Mouse (Mus musculus) kidney, adult 9 months (tissue): ENCODE data around the gene Mat1a.

Source experiments
- DNase-seq: peaks from one replicate; pipeline ENCODE4 v3.0.0; 2022

The Mat1a gene

DNA sequence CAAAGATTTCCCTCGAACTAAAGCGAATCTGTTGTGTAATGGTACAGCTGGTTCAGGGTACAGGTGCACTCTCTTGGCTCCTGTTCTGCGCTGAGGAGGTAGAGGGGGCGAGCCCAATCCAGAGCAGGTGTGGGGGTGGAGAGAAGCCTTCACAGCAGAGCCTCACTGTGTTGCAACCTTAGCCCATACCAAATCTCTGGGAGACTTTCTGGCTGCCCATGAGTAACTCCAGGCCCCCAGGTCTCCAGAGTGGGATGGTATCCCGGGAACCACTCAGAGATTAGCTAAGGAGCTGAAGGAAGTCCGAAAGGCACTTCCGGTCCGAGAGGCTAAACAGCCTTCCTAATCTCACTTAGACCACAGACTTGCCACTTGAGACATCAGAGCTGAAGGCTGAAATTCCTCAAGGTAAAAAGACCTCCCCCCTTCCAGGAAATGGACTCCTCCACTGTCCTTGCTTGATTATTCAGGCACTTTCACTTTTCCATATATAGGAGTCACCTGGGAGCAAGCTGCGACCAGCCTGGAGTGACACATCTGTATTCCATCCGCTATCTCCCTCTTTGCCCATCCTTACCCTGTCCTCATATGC is at the start of gene Mat1a:
Mat1a (plus strand) TSS at position 183 of the 592 bp plus-strand sequence.
- no peak for DNase-seq

DNA sequence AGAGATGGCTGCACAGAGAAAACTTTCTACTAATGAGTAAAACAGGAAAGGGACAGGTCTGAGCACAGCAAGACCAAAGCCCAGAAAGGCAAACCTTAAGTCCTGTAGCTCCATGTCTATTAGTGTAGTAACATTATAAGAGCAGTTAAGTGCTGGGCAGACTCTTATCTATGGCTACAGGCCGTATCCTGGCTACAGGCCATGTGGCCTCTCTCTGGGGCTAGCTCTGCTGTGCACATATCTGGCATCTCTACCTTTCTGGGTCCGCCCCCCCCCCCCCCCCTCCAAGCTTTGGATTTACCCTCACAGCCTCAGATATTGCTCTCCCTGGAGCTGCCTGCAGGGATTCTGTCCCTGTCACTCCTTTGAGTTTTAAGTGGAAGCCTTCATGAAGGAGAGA is 39.7 kb upstream of the Mat1a start:
- no peak for DNase-seq

DNA sequence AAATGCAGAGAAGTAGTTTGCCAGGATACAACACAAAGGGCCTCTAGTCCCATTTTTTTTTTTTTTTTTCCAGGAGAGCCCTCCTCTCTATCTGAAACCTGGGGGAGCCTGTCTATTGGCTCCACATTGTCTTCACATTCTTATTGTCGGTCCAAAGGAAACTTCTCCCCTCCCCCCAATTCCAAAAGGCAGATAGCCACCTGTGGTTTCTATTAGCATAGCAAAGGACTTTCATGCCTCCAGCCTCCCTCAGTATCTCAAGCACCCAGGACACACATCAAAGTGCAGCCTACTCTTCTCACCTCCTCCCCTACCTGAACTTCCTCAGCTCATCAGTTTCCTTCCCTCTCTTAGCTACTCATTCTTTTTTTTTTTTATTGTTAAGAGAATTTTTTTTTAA is 38.4 kb upstream of the Mat1a start:
- no peak for DNase-seq

DNA sequence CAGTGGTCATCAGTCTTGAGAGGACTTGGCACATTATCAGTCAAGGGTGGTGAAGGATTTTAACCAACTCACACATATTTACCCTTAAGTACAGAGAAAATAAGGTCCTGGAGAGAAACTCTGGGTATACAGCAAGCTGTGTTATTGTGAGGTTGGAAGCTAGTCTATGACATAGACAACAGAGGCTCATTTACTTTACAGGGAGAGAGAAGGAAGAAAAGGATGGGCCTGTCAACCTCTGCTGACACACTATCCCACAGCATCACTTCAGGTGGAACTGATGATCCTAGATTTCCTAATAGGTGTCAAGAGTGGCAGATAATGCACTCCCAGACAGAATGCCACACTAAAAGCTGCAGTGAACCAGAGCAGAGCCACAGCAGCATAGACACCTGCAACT is 35.7 kb upstream of the Mat1a start, which contains the start of gene Dydc2:
Dydc2 (minus strand) TSS at position 101 of the 400 bp plus-strand sequence.
- DNase-seq, result no peak

DNA sequence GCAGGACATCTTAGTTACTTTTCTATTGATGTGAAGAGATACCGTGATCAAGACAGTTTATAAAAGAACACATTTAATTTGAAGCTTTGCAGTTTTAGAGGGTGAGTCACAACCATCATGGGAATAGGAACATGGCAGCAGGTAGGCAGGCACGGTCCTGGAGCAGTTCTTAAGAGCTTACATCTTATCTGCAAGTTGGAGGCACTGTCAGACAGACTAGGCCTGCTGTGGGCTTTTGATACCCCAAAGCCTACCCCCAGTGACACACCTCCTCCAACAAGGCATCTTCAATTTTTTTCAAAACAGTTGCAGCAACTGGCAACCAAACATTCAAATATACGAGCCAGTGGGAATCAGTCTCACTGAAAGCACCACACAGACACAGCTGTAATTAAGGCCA is 34.5 kb upstream of the Mat1a start:
- DNase-seq, result no peak

DNA sequence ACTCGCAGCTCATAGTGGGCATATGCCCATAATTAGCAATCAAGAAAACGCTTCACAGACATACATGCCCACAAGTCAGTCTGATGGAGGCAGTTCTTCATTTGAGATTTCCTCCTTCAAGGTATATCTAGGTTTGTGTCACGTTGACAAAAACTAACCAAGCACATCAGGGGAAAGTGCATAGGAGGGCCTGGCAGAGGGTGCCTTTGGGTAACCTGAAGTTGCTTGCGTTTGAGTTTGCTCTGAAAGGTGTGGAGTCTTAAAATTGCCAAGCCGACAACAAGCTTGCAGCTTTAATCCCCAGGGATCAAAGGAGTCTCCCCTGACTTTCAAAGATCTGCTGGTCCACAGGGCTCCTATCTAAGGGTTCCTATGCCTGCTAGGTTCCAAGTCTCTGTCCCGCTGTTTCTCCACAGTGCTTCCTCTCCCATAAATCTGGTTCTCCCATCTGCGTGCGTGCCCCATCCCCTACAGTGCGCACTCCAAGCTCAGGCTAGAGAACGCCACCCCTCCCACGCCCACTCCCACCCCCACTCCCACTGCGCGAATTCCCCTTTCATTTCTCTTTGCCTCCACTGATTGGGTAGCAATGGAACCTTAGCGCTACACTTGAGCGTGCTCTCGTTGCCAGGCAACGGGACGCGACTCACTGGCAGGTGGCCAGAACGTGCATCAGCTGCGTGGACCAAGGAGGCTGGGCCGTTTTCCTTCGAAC is 32.4 kb upstream of the Mat1a start, which contains the start of gene Dydc1:
Dydc1 (plus strand) TSS at position 683 of the 715 bp plus-strand sequence.
- peak; percentile 35 for DNase-seq

DNA sequence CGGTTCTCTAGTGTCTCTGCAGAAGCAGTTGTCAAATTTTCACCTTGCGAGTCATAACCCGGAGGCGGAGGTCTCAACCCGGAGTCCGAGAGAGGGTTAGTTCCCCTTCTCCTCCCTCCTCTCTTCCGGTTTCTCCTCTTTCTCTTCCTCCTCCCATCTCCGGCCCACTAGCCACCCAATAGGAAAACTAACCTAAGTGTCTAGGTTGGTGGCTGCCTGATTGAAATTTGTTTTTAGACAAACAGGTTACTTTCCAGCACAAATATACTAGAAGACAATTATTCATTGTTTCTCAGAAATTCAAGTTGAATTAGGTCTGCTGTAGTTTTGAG is 31.9 kb upstream of the Mat1a start:
- no peak for DNase-seq

DNA sequence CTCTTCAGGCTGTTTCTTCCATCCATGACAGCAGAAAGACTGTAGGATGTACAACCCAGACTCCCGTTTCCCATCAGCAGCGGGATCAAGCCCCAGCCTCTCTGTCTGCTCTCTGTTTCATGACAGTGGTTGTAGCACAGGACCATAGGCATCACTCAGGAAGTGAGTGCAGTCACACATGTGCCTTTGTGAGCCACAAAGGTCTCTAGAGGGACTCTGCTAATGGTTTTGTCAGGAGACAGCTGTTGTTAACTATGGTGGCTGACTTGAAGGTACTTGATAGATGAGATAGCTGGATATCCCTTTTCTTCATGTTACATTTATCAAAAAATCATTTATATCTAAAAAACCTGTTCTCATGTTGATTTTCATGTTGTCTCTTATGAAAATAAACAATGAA is 22.4 kb upstream of the Mat1a start:
- DNase-seq, result no peak

DNA sequence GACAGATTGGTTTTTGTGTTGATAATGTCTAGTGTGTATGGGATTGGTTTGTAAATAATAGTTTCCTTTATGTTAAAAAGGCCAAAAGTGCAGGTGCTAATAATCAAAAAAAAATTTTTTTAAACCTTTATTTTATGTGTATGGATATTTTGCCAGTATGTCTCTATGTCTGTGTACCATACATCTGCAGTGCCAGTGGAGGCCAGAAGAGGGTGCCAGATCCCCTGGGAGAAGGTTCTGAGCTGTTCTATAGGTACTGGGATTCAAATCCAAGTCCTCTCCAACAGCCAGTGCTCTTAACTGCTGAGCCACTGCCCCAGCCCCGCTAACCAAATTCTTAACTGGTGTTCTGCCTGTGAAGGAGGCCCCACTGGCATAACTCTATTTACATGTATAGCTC is 17.3 kb upstream of the Mat1a start:
- DNase-seq, result peak; percentile 17

DNA sequence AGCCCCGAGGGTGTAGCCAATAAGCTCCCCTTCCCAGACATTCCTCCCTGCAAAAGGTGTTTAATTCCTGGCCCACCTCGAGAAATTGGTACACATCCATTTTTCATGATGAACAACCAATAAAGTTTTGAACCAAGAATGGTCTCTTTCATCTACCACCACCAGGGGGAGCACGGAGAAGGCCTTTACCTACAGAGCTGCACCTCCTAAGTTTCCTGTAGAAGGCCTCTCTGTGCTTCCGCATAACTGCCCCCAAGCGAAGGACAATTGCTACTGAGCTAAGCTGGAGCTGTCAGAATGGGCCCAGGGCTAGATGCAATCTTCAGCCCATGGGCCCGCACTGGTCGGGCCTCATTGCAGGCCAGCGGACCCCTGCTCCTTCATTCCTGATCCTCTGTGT is 14.1 kb upstream of the Mat1a start:
- DNase-seq, result peak; percentile 19

DNA sequence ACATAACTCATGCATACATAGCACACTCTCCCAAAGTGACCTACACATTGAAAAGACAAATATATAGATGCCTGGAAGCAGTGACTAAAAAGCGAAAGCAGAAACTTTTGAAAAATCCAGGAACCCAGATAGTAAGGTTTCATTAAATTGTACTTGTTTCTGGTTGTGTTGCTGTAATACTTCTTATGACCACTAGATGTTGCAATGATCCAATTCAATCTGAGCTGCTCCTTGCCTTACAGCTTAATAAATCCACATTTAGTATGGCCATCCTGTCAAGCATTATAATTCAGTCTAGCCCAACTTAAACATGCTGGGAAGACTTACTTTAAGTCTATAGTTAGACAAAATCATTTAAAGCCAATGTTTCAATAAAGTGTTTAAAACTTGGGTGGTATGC is 10.7 kb upstream of the Mat1a start:
- DNase-seq, result peak; percentile 8

DNA sequence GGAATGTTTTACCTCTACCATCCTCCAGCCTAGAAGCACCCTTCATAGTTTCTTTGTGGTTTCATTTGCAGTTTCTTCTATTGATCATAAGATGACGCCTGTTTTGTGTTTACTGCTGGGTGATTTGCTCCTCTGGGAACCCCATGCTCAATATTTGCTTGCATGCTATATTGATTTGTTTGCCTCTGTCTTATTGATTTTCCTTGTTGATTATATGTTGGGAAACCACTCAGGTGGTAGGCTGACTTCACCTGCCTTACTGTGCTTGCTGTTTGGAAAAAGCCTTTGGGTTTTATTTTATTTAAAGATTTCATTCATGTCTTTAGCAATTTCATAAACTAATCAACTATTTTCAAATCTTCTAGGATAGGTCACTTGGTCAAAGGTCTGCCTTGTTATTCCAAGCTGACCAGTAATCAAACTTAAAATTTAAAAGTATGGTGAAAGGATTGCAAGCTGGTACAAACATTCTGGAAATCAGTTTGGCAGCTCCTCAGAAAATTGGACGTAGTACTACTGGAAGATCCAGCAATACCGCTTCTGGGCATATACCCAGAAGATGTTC is 8.5 kb upstream of the Mat1a start:
- DNase-seq, result no peak

DNA sequence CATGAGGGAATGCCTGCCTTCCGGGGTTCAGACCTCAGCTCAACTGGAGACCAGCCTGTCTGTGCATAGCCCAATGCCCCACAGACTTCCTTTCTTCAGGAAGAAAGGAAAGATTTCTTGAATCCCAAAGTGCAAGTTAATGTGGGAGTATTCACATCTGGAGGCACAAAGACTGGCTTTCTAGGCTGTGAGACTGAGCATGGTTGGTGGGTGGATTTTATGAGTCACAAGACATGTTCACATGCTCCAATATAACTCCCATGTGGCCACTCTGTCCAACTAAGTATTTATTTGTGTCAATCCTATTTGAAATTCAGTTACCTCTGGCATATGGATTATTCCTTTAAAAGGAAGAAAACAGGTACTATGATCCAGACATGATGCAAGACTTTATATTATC is 6.1 kb upstream of the Mat1a start:
- no peak for DNase-seq

DNA sequence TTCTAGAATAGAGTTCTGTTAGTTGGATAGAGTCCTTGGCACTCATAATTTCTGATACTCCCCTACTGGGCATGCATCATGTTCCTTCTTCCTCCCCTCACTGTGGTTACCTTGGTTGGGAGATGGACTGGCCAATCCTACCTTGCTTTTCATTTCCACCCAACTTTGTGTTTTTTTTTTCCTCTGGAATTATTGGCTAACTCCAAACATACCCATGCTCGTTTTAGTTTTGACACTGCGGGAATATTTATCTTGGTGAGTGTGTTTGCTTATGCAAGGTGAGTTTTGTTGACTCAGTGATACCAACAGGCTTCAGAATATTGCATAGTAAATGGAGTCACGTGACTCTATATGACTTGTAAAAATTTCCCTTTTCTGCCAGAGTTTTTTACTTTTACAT is 4.1 kb upstream of the Mat1a start:
- no peak for DNase-seq

DNA sequence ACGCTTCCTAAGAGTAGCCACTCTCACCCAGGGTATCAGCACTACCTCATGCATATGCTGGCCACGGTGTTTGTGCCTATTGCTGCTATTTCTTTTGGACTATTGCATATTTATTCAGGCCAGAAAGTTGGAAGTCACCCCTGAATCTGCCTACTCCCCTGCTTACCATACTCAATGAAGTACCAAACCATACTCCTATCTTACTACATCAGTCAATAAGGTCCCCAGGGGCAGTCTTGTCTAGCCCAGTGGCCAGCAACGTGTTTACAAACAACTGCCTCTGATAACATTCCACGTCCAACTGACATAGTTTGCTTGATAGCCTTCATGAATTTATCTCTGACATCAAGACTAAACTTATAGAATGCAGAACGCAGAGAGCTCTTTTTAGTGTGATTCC is 3.6 kb upstream of the Mat1a start:
- no peak for DNase-seq

DNA sequence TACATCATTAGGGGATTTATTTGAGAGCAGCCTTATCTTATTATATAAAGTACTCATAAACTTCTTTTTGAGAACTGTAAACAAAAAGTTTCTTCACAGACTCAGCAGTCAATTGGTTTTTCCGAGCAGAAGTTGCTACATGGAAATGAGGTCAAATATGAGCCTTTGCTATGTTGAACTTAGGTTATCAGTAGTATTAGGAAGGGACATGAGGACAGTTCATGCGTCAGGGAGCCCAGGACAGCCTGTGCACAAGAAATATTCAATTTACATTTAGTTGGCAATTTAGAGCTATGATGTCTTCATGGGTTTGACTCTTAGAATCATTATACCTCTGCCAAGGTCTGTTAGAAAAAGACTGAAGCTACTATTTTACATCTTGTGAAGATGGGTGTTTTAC is 2.6 kb upstream of the Mat1a start:
- no peak for DNase-seq

DNA sequence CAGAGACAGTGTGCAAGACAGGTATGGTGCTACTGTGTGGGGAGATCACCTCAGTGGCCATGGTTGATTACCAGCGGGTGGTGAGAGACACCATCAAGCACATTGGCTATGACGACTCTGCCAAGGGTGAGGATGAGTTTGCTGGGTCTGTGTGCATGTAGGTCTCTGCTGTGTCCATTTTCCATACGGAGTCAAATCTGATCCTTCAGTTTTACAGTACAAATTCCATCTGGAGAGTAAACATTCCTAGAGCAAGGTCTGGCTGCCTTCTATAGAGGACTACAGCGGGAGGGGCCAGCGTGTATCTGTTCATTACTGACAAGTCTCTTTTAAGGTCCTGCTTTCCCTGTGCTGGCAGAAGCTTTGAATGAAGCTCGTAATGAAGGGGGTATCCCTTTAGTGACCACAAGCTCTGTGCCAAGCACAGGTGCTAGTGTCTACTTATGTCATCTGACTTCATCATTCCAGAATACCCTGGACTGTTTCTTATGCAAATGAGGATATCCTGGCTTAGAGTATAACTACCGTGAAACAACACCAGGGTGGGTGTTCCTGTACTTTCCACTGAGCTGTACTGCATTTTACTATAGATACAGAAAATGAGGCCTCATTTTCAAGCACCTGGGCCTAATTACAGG is 6.3 kb downstream of the Mat1a start:
- no peak for DNase-seq

DNA sequence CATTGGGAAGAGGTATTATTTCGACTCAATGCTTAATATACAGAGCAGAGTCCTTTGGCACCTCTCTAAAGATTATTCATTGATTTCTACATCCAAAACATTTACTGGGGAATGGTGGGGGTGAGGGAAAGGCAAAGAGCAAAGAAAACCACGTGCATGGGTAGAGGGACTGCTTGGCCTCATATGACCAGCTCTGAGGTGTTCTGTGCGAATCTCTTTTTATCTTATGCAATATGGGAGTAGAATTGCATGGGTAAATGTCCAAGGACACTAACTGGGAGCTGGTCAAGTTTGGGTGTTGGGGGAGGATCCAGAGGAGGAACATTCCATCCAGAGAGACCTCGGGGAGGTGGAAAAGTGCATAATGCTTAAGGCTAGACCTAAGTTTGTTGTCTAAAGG is 8.1 kb downstream of the Mat1a start:
- no peak for DNase-seq

DNA sequence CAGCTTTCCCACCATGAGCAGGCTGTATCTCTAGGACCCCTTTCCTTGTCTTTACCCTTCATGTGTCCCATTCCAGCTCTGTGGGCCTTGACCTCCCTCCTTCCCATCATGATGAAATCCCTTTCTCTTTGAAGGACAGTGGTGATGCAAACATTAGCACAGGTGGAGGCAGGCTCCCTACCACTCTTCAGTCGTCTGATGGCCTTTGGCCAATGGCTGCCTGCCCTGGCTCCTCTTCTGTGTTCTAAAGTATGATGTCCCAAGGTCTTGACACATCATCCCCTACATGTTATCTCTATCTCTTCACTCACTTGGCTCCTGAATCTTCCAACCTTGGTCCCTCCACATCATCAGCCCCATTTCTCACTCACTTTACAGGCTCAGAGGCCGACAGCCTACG is 11.4 kb downstream of the Mat1a start:
- DNase-seq, result no peak

DNA sequence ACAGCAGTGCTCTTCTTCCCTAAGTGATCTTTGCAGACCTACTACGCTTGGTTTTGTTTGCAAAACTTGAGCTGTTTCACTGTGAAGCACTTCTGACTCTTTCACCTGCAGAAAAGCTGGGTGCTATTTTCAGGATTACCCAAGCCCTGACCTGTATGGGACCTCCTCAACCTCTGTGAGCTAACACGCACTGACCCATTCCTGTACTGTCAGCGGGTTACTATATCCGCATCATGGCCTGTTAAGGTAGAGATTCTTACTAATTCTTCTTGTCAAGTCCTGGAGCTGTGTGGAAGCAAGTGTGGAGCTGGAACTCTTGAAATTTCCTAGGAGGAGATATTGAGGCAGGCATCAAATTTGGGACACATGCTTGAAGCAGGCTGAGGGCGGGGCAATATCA is 19.8 kb downstream of the Mat1a start:
- no peak for DNase-seq

DNA sequence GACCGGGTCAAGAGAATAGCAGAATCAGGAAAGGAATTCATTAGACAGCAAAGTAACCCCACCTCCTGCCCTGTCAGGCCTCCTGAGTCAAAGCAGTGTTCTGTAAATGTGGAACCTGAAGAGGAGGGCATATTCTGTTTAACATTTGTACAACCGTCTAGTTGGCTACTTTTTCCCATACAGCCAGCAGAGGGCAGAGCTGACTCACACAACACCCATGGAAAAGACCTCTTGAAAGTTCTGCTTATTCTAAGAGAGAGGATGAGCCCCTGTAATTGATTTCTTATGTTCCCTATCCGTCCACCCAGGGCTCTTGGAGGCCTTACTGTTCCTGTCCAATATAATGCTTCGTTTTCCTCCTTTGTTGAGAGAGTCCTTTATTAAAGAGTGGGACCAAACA is 23.2 kb downstream of the Mat1a start:
- peak; percentile 50 for DNase-seq

DNA sequence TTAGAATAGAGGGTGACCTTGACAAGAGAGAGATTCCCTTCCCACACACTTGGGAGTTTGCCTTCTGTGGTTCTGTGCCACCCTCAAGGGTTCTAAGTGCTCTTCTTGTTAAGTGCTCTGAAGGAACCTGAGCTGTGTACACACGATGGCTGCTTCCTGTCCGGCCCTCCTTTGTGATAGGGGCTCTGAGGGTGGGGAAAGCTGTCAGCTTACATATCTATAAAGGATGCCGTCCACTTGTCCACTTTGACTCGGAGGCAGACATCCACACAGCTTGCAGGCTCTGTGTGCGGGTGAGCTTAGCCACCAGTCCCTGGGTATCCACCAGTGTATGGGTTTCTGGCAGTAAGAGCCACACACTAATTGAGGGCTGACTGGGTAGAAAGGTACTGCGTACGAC is 26.7 kb downstream of the Mat1a start, which contains the start of gene Sftpa1:
Sftpa1 (plus strand) TSS at position 243 of the 400 bp plus-strand sequence.
- DNase-seq, result no peak

DNA sequence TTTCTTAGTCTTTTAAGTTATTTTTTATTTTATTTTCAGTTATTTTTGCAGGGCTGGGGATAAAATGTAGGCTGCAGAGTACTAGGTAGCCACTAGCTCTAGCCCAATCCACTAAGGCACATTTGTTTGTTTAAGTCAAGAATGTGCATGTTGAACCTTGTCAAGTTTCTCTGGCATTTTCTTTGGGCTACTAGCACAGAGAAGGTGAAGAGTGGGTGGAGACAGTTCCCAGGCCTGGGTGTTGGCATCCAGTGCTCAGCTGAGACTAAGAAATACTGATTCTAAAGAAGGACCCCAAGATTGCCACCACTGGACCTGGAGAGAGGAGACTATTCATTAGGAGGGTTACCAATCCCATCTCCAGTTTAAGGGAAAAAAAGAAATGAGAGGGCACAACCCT is 32.2 kb downstream of the Mat1a start:
- no peak for DNase-seq

DNA sequence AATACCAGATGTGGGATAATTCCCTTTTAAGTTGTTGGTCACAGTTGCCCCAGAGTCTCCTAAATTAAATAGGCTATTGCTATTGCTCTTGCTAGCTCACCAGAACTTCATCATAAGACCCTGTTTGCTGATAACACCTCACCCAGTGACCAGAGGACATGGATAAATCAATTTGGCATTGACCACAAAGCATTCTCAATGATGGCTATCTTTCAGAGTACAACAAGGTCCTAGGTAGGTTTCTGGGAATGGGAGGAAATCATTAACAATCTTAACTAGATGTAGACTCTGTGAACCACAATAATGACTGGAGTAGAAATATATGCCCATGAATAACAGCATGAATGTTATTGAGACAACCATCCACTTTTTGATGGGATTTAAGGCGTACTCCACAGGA is 35.9 kb downstream of the Mat1a start:
- no peak for DNase-seq
